Mouse (Mus musculus) thymus, postnatal 14 days (tissue): ENCODE measurements around the gene Vmn2r88.
"Not testable (repeated sequence)": the region's sequence is repeated elsewhere in the genome, so short reads cannot be mapped to it uniquely, and the experiment has no call there.

Experiments used
- DNase-seq: peaks from one replicate; pipeline ENCODE4 v3.0.0; 2021

The Vmn2r88 gene

GRCm38 (mm10) chr14:51410520-51410919 is at the start of gene Vmn2r88:
Gene Vmn2r88, plus strand, starts transcription at chr14:51410820.
- DNase-seq = no peak

- DNase-seq = no peak
These were observed 49.2 kb upstream of the Vmn2r88 start, which contains the start of gene Gm7247 for GRCm38 (mm10) chr14:51361456-51361855. Gene Gm7247, plus strand, starts transcription at chr14:51361756.

- no peak for DNase-seq
These were observed 27.8 kb upstream of the Vmn2r88 start for GRCm38 (mm10) chr14:51382805-51383204.

GRCm38 (mm10) chr14:51384351-51384750 is 26.3 kb upstream of the Vmn2r88 start:
- DNase-seq = no peak

GRCm38 (mm10) chr14:51385741-51386140 is 24.9 kb upstream of the Vmn2r88 start:
- DNase-seq = no peak

GRCm38 (mm10) chr14:51387768-51388167 is 22.9 kb upstream of the Vmn2r88 start:
- DNase-seq = no peak

GRCm38 (mm10) chr14:51388222-51388621 is 22.4 kb upstream of the Vmn2r88 start:
- no peak for DNase-seq

- DNase-seq = no peak
These were observed 13.3 kb downstream of the Vmn2r88 start for GRCm38 (mm10) chr14:51423885-51424284.

GRCm38 (mm10) chr14:51430138-51430537 is 19.5 kb downstream of the Vmn2r88 start:
- DNase-seq = not testable (repeated sequence)

GRCm38 (mm10) chr14:51434546-51434945 is 23.9 kb downstream of the Vmn2r88 start:
- DNase-seq = no peak

- DNase-seq = no peak
These were observed 24.4 kb downstream of the Vmn2r88 start for GRCm38 (mm10) chr14:51435020-51435419.

- DNase-seq = no peak
These were observed 28.3 kb downstream of the Vmn2r88 start for GRCm38 (mm10) chr14:51438955-51439354.

- DNase-seq = not testable (repeated sequence)
These were observed 40.9 kb downstream of the Vmn2r88 start, which contains the start of gene Vmn2r89 for GRCm38 (mm10) chr14:51451557-51451956. Gene Vmn2r89, plus strand, starts transcription at chr14:51451857.
